Mouse (Mus musculus) layer of hippocampus, adult 9-11 months (tissue): ENCODE results near the gene Gas2.
A peak's percentile ranks its signal among the peaks of the same experiment; 100 is the strongest.

Source experiments
- DNase-seq: peaks from one replicate; pipeline ENCODE4 v3.0.0; 2022

The Gas2 gene

DNA sequence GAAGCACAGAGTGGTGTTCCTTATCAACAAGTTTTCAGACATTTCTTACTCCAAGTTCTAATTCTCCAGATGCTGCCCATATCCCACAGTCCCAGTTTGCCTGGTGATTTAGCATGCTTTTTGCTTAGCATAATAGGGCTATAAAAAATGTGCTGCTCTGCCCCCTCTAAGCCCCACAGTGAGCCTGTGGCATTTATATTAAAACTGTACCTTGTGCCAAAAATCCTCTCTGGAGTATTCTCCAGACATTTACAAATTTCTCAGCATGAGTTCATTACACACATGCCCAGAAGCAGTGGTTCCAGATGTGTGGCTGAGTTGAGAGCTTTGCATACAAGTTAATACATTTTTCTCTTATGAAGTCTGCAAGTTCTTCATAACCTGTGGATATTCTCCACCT, 107.6 kb downstream of the Gas2 start:
- no peak for DNase-seq

- peak; percentile 30 for DNase-seq
Observed at GRCm38 (mm10) chr7:51972252-51972855, 110.5 kb downstream of the Gas2 start.

- no peak for DNase-seq
Observed at GRCm38 (mm10) chr7:51973091-51973490, 111.3 kb downstream of the Gas2 start.

DNA sequence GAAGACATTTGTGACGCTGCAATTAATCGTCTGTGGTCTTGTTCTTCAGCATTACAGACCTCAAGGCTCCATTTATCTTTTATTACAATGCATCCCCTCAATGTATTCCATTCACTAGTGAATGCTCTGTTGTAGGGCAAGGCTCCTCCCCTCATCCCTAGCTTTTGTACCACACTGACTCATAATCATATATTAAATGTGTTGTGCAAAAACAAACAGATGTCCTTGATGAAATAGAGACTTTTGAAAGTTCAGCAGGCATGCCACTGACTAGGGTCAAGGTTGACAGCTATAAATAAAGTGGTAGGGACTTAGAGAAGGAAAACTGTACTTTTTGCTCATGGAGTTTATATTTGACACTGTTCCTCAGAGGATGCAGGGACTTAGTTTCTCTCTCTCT, 111.7 kb downstream of the Gas2 start:
- DNase-seq: no peak

- no peak for DNase-seq
Observed at GRCm38 (mm10) chr7:51975181-51975580, 113.4 kb downstream of the Gas2 start.

GRCm38 (mm10) chr7:51979271-51979670, 117.5 kb downstream of the Gas2 start:
- no peak for DNase-seq

GRCm38 (mm10) chr7:51982303-51982702, 120.5 kb downstream of the Gas2 start:
- peak; percentile 42 for DNase-seq

DNA sequence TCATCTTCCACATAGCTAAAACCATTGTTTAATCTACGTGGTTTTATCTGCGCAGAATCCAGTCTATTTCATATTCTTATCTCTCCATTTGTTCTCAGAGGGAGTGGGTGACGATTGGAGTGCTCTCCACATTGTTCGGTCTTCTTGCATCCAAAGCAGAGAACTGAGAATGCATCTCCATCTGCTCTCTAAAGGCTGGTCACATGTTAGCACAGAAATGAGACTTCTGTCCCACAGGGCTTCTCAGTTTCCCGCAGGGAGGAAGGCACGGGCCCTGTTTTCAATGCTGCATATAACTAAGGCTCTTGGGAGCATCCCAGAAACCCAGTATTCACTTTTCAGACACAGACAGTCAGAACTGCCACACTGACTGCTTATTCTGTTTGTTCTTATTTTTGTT, 123.9 kb downstream of the Gas2 start:
- peak; percentile 31 for DNase-seq

DNA sequence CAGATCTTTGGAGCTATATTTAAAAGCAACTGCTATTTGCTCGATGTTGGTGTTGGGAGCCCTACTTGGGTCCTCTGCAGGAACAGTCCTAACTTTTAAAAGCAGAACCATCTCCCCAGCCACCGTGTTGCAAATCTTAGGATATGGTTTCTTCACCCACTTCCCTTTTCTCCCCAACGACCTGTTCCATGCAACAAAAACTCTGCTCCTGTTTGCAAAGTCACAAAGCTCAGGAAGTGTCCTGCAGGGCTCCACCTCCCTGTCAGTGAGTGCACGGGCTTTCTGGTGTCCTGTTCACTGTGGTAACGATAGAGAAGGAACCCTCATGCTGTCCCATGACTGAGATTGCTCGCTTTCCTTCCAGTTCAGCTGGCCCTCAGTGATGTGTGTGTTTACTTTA, 125.1 kb downstream of the Gas2 start:
- DNase-seq: no peak

DNA sequence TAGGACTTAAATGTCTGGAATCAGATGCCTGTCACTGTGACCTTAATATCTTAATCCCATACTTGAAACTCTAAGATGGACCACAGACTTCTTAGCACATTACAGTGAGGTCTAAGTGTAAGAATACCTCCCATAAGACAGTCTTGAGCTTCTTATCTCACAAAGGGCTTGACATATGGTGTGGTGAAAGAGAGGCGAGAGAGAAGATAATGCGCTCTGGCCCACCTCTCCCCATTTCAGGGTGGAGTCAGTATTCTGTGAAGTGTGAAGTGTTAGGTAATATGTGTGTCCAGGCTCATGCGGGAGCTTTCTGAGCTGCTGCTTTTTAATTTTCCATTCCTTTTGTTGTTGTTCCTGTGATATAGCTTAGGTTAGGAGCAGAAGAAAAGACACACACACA, 129.2 kb downstream of the Gas2 start:
- no peak for DNase-seq

GRCm38 (mm10) chr7:52005511-52006295, 143.9 kb downstream of the Gas2 start, which contains the start of gene Svip:
Svip (minus strand) TSS chr7:52006018.
- peak; percentile 99 for DNase-seq

DNA sequence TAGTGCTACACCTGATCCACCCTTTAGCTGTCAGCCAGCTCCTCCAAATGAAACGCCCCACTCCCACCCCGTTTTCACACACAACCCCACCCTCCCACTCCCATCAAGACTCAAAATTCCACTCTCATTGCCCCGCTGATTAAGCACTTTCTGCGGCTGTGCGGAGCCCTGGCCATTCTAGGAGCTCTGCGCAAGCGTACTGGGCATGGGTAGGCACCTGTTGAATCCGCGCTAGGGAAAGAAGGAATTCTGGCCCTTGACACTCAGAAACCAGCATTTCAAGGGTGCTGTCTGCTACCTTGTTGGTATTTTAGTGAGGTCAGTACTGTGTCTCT, 144.4 kb downstream of the Gas2 start:
- no peak for DNase-seq

- no peak for DNase-seq
Observed at GRCm38 (mm10) chr7:52007138-52007537, 145.3 kb downstream of the Gas2 start.

- no peak for DNase-seq
Observed at GRCm38 (mm10) chr7:52013457-52013856, 151.6 kb downstream of the Gas2 start.

DNA sequence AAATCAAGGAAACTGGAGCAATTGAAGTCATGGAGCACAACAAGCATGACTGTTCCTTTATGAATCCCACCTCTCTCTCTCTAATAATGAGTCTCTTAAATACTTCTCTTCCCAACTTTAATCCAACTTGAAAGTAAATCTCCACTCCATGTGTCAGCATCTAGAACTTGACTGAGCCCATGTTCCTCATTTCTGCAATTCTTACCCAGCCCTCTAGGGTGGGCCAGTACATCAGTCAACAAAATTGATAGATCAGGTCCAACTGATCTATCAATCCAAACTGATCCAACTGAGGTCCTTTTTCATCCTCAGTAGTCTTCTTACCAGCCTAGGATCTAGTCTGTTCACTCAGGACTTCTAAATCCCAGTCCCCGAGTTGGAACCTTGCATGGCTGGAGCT, 153.4 kb downstream of the Gas2 start:
- no peak for DNase-seq

DNA sequence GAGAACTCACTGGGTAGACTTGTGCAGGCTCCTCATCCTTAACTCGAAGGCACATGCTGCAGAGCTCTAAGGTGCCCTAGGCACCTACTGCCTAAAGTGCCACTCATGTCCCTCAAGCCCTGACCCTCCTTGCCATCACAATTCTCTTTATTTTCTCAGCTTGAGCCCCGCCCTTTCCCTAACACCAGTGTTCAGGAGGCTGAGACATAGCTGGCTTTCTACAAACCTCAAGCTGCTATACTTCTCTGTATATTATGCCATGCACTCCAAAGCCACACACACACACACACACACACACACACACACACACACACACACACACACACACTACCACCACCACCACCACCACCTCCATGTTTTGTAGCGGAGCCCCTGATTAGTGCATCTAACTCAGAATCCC, 153.8 kb downstream of the Gas2 start, which contains the start of gene 1700015G11Rik:
Gene 1700015G11Rik (minus strand): TSS at position 101 of the 400 bp plus-strand sequence.
- DNase-seq: no peak

DNA sequence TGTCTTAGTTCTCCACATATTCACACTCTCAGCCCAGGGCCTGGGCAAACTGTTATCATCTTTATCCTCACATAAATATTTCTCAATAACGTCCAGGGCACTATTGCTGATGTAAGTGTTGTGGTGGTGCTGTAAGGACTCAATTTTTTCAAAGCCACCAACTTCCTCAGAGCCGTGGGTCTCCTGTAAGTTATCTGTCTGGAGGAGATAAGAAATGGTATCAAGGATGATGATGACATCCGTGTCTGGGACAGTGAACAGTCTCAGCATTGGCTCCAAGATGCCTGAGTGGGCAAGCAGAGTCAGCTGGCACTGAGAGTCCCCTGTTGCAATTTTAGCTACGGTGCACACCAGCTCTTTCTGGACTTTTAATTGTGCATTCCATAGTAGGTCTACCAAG, 160.2 kb downstream of the Gas2 start:
- no peak for DNase-seq

DNA sequence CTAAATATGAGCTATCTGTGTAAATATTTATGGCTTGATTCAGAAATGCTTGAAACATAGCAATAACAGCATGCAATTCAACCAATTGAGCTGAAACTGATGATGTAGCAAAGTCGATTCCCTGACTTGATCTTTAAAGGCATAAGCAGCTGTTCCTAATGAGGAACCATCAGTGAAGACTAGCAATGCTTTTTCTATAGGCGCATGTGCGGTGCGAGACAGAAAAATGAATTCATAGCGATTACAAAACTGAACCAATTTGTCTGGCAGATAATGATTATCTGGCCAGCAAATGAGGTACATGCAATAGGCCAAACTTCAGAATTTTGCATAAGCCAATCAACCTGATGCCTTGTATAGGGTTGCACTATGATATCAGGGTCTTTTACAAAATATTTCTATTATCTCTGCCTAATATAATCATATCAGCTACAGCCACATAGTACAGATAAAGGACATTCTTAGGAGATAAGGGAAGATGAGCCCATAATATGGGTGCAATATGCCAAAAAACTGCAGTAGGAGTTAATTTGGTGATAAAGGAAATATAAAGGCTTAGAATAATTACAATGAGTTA, 162.3 kb downstream of the Gas2 start:
- no peak for DNase-seq

DNA sequence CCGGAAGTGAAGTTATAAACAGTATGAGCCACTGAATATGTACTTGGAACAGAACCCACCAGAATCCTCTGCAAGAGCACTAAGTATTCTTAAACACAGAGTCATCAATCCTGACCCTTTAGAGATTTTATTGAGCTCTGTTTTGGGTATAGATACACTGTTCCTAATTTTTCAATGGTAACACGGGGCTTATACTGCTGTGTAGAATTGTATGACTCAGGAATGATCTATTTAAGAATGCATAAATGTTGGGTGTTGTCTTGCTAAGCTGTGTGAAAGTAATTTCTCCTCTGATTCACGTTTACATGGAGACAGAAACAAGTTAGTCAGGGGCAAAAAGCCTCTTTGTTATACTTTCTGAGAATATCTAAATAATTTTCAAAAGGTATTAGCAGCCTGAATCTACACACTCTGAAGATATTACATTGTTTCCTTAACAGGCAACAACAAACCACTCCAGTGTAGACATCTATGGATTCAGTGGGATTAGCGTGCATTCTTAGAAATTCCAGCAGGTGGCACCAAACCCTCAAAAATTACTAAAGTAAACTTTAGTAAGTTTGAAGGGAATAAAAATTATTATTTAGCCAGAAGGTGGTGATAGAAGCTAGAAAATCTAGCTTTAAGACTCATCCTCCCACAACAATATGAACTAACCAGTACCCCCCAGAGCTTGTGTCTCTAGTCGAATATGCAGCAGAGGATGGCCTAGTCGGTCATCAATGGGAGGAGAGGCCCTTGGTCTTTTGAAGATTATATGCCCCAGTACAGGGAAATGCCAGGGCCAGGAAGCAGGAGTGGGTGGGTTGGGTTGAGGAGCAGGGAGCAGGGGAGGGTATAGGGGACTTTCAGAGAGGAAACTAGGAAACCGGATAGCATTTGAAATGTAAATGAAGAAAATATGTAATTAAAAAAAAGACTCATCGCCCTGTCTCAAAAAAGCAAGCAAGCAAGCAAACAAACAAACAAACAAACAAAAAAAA, 176.1 kb downstream of the Gas2 start:
- no peak for DNase-seq
